Mouse (Mus musculus) heart, adult 2 months (tissue): ENCODE measurements around the gene Strada.

Experiments used
- CTCF ChIP-seq: fragments of 200-600 bp; IDR thresholded peaks from 2 replicates; pipeline ENCODE4 v1.8.1; 2022; ENCODE audit warnings: antibody characterized with exemption, mild to moderate bottlenecking, moderate library complexity
- POLR2A ChIP-seq: fragments of 200-500 bp; IDR thresholded peaks from 2 replicates; pipeline ENCODE4 v1.6.1; 2011; ENCODE audit warnings: mild to moderate bottlenecking, low read depth, low read length, control low read depth; ENCODE audit not compliant: insufficient read depth

- TF ChIP-seq POLR2A, result no peak
- no peak for TF ChIP-seq CTCF
These were observed 13.5 kb upstream of the Strada start for GRCm38 (mm10) chr11:106215450-106215859.
